Mouse (Mus musculus): ENCODE measurements around the gene Gm14137. TPM values are rescaled to one million over a fixed set of nuclear protein-coding genes. Genes with fewer than 3 reads are reported as not detected.

The Gm14137 gene
- polyA plus RNA-seq (2015; fragmentation: Nextera tagmentation; extraction: Ambion mirVana): 0.10 TPM in 2 replicates

DNA sequence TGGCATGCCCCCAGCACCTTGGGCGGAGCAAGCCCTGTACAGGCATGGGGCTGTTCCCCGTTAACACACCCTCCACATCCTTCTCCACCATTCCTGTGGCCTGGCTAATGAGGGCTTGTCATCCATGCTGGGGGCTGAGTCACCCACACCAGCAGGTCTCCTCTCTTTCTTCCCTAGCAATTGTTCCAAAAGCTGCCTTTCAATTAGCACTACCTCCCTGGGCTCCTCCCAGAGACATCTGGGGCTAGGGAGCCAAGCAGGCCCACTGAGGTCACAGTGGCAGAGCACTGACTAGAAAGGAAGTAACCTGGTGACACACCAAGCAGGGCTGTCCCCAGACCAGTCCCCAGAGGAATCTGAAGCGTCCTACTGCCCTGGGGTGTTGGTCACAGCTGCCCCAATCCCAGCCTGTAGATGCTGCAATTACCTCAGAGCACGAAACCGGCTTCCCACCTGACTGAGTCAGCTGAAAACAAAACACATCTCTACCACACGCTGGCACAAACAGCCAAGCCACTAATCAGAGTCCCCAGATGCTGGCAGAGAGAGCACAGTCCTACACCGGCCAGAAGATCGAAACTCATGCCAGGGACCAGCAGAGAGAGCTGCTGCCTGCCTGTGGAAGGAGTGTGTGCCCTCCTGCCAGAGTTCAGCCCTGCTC is at the start of gene Gm14137:
TSS of gene Gm14137 (plus strand) at position 519 of the 661 bp plus-strand sequence.
- peak within 1 kb of the TSS; percentile 44; the same call in 1 of the 2 replicates for H3K4me2 ChIP-seq
- H3K4me1 ChIP-seq (replicated peaks): peaks cover 29% of the 10 kb centered on the region
- no peaks in the 10 kb centered on the region for H3K9me3 ChIP-seq (replicated peaks)
- ATAC-seq (ENCODE audit: insufficient read depth): no peak
- H3K4me3 ChIP-seq (replicated peaks): no peak within 1 kb of the TSS
- peaks cover 8% of the 10 kb centered on the region for H3K27me3 ChIP-seq
- no peak within 1 kb of the TSS for H3K9ac ChIP-seq
- H3K36me3 ChIP-seq (replicated peaks): 0 out of 2 replicates have a peak, but pooled peaks cover 16% of the 10 kb centered on the region
- no peak within 1 kb of the TSS for H3K27ac ChIP-seq (replicated peaks)
- WGBS (ENCODE audit: insufficient replicate concordance): 58% methylated on average over 8 of the region's 8 CpGs

- Histone ChIP-seq H3K4me3 (replicated peaks) (0 out of 2 replicates have a peak overlapping the region, but pooled peaks have one; percentile 1), H3K9me3 (replicated peaks) (no peaks in the 10 kb centered on the region), H3K9ac (0 out of 2 replicates have a peak overlapping the region, but pooled peaks have one; percentile 1), H3K36me3 (replicated peaks) (peaks cover 96% of the 10 kb centered on the region), H3K27me3 (no peaks in the 10 kb centered on the region), H3K27ac (replicated peaks) (peak overlapping the region; percentile 95), H3K4me2 (peak overlapping the region; percentile 55), H3K4me1 (replicated peaks) (peaks cover 31% of the 10 kb centered on the region)
- WGBS (ENCODE audit: insufficient replicate concordance): 25% methylated on average over 5 of the region's 5 CpGs
- peak; percentile 98 for ATAC-seq (ENCODE audit: insufficient read depth)
Measured at GRCm38 (mm10) chr2:119136346-119136898, 37.9 kb upstream of the Gm14137 start.

DNA sequence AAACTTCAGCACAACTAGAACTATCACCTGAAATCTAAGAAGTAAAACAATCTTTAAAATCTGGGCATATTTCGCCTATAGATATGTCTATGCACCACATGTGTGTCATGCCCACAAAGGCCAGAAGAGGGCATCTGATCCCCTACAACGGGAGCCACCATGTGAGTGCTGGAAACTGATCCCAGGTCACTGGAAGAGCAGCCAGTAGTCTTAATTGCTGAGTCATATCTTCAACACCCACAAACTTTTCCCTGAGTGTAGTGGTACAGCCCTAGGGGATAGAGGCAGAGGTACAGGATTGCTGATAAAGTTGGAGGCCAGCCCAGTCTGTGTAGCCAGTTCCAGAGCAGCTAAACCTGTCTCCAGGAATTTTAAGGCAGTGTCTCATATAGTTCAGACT is 29.1 kb upstream of the Gm14137 start:
- Histone ChIP-seq H3K27me3 (no peaks in the 10 kb centered on the region), H3K4me3 (replicated peaks) (no peak overlapping the region), H3K9me3 (replicated peaks) (0 out of 2 replicates have a peak, but pooled peaks cover 3% of the 10 kb centered on the region), H3K9ac (no peak overlapping the region), H3K4me1 (replicated peaks) (no peaks in the 10 kb centered on the region), H3K36me3 (replicated peaks) (peaks cover 99% of the 10 kb centered on the region), H3K4me2 (no peak overlapping the region), H3K27ac (replicated peaks) (no peak overlapping the region; the same call in 1 of the 2 replicates)
- peak; percentile 60 for ATAC-seq (ENCODE audit: insufficient read depth)
- 84% methylated on average over 2 of the region's 2 CpGs for WGBS (ENCODE audit: insufficient replicate concordance)

DNA sequence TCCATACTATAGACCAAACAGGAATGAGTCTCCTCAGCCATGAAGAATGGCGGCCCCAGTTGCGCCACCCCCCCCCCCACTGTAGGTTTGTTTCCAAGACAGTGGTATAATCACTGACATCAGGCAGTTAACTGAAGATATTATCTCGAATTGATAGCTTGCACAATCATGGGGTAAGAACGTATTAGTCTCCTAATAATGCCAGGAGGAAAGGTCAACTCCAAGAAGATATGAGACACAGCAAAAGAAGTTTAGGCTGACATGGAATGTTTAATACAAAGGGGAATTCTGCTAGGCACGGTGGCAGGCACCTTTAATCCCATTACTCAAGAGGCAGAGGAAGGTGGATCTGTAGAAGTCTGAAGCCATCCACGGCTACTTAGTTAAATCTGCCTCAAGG is 27.9 kb upstream of the Gm14137 start:
- WGBS (ENCODE audit: insufficient replicate concordance): 80% methylated on average over 6 of the region's 6 CpGs
- H3K36me3 ChIP-seq (replicated peaks): peaks cover 99% of the 10 kb centered on the region

DNA sequence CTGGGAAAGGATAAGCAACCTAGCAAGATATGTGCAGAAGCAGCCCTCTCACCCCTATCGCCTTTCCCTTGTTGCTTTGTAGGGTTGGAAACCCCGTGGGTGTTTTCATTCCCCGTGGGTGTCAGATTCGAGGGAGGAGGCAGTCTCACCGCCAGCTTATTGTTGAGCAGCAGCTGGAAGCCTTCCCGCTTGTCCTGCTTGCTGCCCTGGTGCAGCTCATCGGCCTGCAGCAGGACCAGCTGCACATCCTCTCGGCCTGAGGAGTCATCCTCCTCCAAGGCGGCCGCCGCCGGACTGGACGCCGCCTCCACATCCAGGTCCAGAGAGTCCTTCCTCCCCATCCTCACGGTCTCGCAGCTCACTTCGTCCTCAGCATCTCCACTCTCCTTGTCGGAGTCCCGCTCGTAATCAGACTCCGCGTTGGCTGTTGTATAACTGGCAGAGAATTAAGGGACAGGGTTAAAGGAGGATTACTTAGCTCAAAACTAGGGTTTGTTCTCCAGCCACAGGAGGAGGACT is 27.1 kb upstream of the Gm14137 start:
- ATAC-seq (ENCODE audit: insufficient read depth): no peak
- H3K27me3 ChIP-seq: no peaks in the 10 kb centered on the region
- peaks cover 7% of the 10 kb centered on the region for H3K4me1 ChIP-seq (replicated peaks)
- H3K4me2 ChIP-seq: no peak overlapping the region
- no peak overlapping the region for H3K9ac ChIP-seq
- H3K9me3 ChIP-seq (replicated peaks): 0 out of 2 replicates have a peak, but pooled peaks cover 3% of the 10 kb centered on the region
- no peak overlapping the region for H3K4me3 ChIP-seq (replicated peaks)
- H3K36me3 ChIP-seq (replicated peaks): peaks cover 99% of the 10 kb centered on the region
- WGBS (ENCODE audit: insufficient replicate concordance): 89% methylated on average over 22 of the region's 22 CpGs
- H3K27ac ChIP-seq (replicated peaks): no peak overlapping the region

More for the DNA sequence above, 27.9 kb upstream of the Gm14137 start:
- no peaks in the 10 kb centered on the region for H3K4me1 ChIP-seq (replicated peaks)
- no peak for ATAC-seq (ENCODE audit: insufficient read depth)
- no peak overlapping the region for H3K9ac ChIP-seq
- H3K4me3 ChIP-seq (replicated peaks): no peak overlapping the region
- H3K9me3 ChIP-seq (replicated peaks): 0 out of 2 replicates have a peak, but pooled peaks cover 3% of the 10 kb centered on the region
- H3K27me3 ChIP-seq: no peaks in the 10 kb centered on the region
- H3K27ac ChIP-seq (replicated peaks): no peak overlapping the region
- H3K4me2 ChIP-seq: no peak overlapping the region

- Histone ChIP-seq H3K9me3 (replicated peaks) (0 out of 2 replicates have a peak, but pooled peaks cover 3% of the 10 kb centered on the region), H3K27me3 (no peaks in the 10 kb centered on the region), H3K9ac (no peak overlapping the region), H3K27ac (replicated peaks) (no peak overlapping the region), H3K4me3 (replicated peaks) (no peak overlapping the region), H3K36me3 (replicated peaks) (peaks cover 99% of the 10 kb centered on the region), H3K4me2 (no peak overlapping the region), H3K4me1 (replicated peaks) (peaks cover 12% of the 10 kb centered on the region)
- 88% methylated on average over 8 of the region's 8 CpGs for WGBS (ENCODE audit: insufficient replicate concordance)
- ATAC-seq (ENCODE audit: insufficient read depth): no peak
Measured at GRCm38 (mm10) chr2:119147775-119148174, 26.5 kb upstream of the Gm14137 start.

DNA sequence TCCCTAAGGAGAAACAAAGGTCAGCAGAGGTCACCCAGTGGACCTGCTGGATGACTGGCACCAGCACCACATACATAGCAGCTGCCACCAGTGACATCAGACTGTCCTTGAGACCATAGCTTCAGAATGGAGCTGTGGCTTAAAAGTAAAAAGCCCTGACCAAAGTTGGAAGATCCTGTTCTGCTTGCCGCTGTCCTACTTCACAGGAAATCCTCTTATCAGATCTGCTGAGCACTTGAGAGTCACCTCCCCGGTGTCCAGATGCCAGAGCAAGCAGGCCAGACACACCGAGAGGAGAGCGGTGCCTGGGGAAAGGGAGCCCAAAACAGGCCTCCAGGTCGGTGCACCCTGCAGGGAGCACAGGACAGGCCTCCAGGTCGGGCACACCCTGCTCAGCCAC is 22.1 kb upstream of the Gm14137 start:
- no peak overlapping the region for H3K9ac ChIP-seq
- H3K4me1 ChIP-seq (replicated peaks): peaks cover 45% of the 10 kb centered on the region
- peak overlapping the region; percentile 20 for H3K27ac ChIP-seq (replicated peaks)
- no peaks in the 10 kb centered on the region for H3K9me3 ChIP-seq (replicated peaks)
- ATAC-seq (ENCODE audit: insufficient read depth): no peak
- no peaks in the 10 kb centered on the region for H3K27me3 ChIP-seq
- 49% methylated on average over 6 of the region's 6 CpGs for WGBS (ENCODE audit: insufficient replicate concordance)
- no peak overlapping the region for H3K4me3 ChIP-seq (replicated peaks)
- H3K4me2 ChIP-seq: no peak overlapping the region
- peaks cover 75% of the 10 kb centered on the region for H3K36me3 ChIP-seq (replicated peaks)

DNA sequence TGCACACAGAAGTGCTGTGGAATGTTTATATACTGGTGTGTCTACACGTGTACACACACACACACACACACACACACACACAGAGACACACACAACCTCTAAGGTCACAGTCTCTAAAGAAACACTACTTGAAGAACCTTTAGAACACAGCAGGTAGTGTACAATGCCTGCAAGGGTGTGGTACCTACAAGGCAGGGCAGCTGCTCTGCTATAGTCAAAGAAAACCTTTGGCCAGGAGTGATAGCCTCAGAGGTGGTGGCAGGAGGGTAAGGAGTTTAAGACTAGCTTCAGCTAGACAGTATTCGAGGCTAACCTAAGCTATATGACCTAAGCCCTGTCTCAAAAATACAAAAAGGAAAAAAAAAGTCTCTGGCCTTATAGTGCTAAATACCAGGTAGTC is 19.6 kb upstream of the Gm14137 start:
- 47% methylated on average over 2 of the region's 2 CpGs for WGBS (ENCODE audit: insufficient replicate concordance)
- no peaks in the 10 kb centered on the region for H3K9me3 ChIP-seq (replicated peaks)
- peak; percentile 35 for ATAC-seq (ENCODE audit: insufficient read depth)
- H3K27me3 ChIP-seq: no peaks in the 10 kb centered on the region
- H3K4me2 ChIP-seq: peak overlapping the region; percentile 78
- H3K9ac ChIP-seq: peak overlapping the region; percentile 54
- H3K4me1 ChIP-seq (replicated peaks): peaks cover 52% of the 10 kb centered on the region
- peak overlapping the region; percentile 99 for H3K4me3 ChIP-seq (replicated peaks)
- peak overlapping the region; percentile 98 for H3K27ac ChIP-seq (replicated peaks)
- peaks cover 51% of the 10 kb centered on the region for H3K36me3 ChIP-seq (replicated peaks)

DNA sequence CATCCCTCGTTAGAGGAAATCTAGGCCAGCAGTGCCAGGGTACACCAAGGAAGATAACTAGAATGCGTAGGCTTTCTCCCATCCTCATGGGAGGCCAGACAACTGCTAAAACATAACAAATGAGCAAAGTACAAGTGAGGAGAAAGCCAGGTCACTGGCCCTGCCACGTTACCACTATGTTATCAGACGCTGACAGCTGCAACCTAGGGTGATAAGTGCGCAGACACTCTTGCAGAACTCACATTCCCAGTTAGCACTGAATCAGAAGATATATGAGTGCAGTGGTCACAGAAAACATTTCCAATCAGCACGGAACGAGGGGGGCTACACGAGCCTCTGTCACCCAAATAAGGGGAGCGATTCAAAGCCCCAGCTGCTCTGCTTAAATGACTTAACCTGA is 18.9 kb upstream of the Gm14137 start:
- peak; percentile 84 for ATAC-seq (ENCODE audit: insufficient read depth)
- WGBS (ENCODE audit: insufficient replicate concordance): 11% methylated on average over 9 of the region's 9 CpGs
- H3K27me3 ChIP-seq: peaks cover 4% of the 10 kb centered on the region; the same call in 1 of the 2 replicates
- peaks cover 52% of the 10 kb centered on the region for H3K4me1 ChIP-seq (replicated peaks)
- H3K36me3 ChIP-seq (replicated peaks): peaks cover 44% of the 10 kb centered on the region
- H3K4me3 ChIP-seq (replicated peaks): peak overlapping the region; percentile 99
- peak overlapping the region; percentile 92 for H3K9ac ChIP-seq
- peak overlapping the region; percentile 98 for H3K27ac ChIP-seq (replicated peaks)
- peak overlapping the region; percentile 78 for H3K4me2 ChIP-seq
- H3K9me3 ChIP-seq (replicated peaks): no peaks in the 10 kb centered on the region

DNA sequence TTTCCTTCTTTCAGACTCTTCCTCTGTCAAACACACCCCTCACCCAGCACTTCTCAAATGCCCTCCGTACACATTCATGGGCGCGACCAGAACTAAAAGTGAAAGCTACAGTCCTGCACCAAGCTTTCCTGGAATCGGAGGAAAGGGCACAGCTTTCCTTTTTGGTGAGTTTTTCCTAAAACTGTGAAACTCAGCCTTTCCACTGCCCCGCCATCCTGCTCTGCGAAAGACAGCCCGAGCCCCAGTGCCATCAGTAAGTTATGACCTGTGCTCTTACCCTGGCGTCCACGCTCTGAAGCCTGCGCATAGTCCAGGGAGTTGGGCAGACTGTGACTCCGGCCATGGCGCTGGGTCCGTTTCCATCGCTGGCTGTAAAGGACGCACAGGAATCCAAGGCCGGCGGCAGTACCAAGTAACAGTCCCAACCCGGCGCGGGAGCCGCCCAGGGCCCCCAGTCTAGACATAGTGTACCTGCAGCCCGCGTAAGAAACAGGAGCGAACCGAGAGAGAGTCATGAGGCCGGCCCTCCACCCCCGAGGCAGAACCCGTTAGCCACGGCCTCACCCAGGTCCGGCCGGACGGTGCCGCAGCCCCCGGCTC is 18.1 kb upstream of the Gm14137 start:
- Histone ChIP-seq H3K36me3 (replicated peaks) (peaks cover 36% of the 10 kb centered on the region), H3K27me3 (peaks cover 4% of the 10 kb centered on the region; the same call in 1 of the 2 replicates), H3K9me3 (replicated peaks) (no peaks in the 10 kb centered on the region), H3K4me2 (peak overlapping the region; percentile 78), H3K4me1 (replicated peaks) (peaks cover 52% of the 10 kb centered on the region), H3K27ac (replicated peaks) (peak overlapping the region; percentile 98), H3K9ac (peak overlapping the region; percentile 92), H3K4me3 (replicated peaks) (peak overlapping the region; percentile 99)
- under 1% methylated on average over 34 of the region's 34 CpGs for WGBS (ENCODE audit: insufficient replicate concordance)
- peak; percentile 47 for ATAC-seq (ENCODE audit: insufficient read depth)
